Mouse (Mus musculus) embryo, embryonic 9.5 days (tissue): ENCODE results near the gene Dpep3.

Source experiments
- DNase-seq: peaks from one replicate; pipeline ENCODE4 v3.0.0-alpha.2; 2017; ENCODE audit errors: extremely low spot score

The Dpep3 gene

DNA sequence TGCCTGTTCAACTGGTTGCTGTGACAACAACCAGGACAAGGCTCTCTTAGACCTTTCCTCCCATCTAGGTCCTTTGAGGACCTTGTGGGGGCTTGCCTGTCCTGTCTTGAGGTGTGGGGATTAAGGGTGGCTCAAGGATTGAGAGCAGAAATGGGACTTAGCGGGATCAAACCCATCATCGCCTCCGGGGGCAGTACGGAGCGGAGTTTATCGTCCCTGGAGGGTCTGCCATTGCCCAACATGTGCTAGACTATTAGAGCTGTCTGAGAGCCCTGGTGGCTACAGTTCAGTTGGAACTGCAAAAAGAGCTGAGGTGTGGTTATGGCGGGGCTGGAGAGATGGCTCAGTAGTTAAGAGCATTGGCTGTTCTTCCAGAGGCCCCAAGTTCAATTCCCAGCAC lies 3.9 kb downstream of the Dpep3 start:
- DNase-seq: no peak

GRCm38 (mm10) chr8:105971019-105971720 lies 8.1 kb downstream of the Dpep3 start:
- no peak for DNase-seq

- no peak for DNase-seq
Measured at GRCm38 (mm10) chr8:105969367-105969766, 9.9 kb downstream of the Dpep3 start.

GRCm38 (mm10) chr8:105966692-105967311 lies 12.4 kb downstream of the Dpep3 start:
- peak; percentile 55 for DNase-seq

DNA sequence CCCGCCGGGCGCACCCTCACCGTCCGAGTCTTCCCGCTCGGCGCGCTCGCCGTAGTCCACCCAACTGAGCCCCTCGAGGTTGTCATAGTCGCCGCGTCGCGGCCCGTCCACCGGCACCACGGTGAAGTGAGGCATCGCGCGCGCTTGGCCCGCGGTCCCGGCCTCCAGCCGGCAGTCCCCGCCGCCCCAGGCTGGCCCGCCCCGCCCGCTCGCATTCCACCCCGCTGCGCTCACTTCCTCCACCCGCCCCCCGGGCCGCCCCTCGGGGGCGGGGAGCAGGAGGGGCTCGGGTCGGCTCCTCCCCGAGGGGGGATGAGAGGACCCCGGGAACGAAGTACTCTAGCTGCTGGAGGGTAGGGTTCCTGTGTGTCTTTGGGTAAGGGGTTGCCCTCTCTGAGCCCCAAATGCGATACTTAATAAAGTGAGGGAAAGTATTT lies 13.3 kb downstream of the Dpep3 start, which contains the start of gene Slc12a4:
TSS of gene Slc12a4 (minus strand) at position 193 of the 437 bp plus-strand sequence.
- peak; percentile 91 for DNase-seq

- peak; percentile 61 for DNase-seq
Measured at GRCm38 (mm10) chr8:105965266-105965904, 13.8 kb downstream of the Dpep3 start.

- DNase-seq: no peak
Measured at GRCm38 (mm10) chr8:105964506-105965265, 14.5 kb downstream of the Dpep3 start.

- no peak for DNase-seq
Measured at GRCm38 (mm10) chr8:105961536-105961935, 17.7 kb downstream of the Dpep3 start.

GRCm38 (mm10) chr8:105961101-105961500 lies 18.1 kb downstream of the Dpep3 start:
- no peak for DNase-seq

DNA sequence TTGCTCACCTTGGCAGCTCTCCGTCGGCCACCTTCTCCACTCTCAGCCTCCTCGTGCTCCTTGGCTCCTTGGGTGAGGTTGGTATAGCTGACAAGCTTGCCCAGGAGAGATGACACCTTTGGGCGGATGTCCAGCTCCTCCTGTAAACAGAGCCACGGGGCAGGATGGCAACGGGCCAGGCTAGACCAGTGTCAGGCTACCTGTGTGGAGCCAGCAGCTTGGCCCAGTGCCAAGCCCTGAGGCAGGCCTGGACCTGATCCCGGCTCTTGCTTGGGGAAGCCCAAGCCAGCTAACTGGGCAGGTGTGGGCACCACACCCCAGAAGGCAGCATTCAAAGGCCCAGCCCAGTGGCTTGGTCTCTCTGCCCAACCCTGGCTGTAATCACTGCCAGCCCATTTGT lies 19.9 kb downstream of the Dpep3 start:
- DNase-seq: no peak

DNA sequence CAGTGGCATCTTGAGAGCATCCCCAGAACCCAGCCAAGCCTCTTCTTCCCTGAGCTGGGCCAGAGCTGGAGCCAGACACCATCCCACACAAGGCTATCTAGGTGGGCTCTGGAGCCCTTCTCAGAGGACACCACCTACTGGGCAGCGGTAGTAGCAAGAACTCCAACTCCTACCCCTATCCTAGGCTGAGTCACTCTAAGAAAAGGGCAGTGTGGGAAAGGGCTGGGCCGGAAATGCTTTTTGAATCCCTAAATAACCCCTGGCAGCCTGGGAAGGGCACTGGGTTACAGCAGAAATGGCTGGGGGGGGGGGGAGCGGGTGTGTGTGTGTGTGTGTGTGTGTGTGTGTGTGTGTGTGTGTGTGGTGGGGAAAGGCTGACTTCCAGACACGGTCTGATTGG lies 21.4 kb downstream of the Dpep3 start:
- DNase-seq: no peak

DNA sequence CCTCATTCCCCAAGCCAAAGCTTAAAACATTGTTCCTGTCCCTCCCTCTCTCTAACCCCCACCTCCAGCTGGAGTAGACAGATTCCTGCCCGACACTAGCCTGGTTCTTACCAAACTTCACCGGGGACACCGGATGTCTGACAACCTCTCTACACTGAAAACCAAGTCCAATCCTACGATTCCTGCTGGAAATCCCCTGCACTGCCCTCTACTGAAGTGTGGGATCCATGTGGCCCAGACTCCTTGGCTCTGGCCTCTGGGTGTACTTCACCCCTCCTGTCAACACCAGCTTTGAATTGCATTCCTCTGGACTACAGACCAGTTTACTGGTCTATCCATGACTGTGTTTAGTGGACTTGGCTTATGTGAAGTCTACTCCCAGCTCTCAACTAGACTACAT lies 22.7 kb downstream of the Dpep3 start:
- DNase-seq: no peak

DNA sequence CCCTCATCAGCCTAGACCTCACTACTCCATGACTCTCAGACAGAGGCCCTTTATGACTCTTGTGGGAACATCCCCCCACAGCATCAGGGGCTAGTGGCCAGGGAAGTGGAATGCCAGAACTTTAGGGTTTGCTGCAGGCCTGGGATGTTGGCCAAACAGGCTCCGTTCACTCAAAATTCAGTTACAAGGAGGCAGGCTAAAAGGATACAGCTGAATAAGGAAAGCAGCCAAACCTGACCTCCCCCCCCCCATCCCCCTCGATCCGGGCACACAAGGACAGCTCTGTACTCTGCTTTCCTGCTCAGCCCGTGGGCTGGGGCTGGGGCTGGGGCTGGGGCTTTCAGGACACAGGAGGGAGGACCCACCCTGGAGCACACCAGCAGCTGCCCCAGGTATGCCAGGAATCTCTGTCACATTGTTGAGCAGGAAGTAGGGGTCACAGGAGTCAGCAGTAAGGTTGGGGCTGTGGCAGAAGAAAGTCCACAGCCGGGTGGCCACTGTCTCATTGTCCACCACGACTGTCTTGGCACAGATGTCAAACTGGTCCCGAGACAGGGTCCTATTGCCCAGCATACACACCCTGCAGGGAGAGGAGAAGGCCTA lies 28.1 kb downstream of the Dpep3 start:
- DNase-seq: peak; percentile 19

- no peak for DNase-seq
Measured at GRCm38 (mm10) chr8:105949350-105949749, 29.9 kb downstream of the Dpep3 start.

DNA sequence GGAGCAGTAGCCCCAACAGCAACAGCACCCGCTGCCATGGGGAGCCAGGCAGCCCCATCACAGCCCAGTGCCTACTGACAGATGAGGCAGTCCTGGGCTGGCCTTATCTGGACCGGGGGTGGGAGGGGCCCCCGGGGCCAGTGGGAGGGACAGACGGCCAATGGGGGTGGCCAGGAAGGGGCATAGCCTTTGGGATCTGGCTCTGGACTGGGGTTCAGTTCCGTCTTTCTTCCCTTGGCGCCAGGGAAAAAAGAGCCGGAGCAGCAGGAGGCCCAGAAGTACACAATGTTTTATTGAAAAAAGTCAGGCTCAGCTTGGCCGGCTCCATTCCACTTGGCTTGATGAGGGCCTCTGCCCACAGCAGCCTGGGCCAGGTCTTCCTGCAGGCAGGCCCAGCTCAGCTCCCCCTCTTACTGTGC lies 35.9 kb downstream of the Dpep3 start, which contains the start of gene Lcat:
TSS of gene Lcat (minus strand) at position 62 of the 419 bp plus-strand sequence.
- no peak for DNase-seq

GRCm38 (mm10) chr8:105942542-105942941 lies 36.7 kb downstream of the Dpep3 start:
- DNase-seq: no peak

DNA sequence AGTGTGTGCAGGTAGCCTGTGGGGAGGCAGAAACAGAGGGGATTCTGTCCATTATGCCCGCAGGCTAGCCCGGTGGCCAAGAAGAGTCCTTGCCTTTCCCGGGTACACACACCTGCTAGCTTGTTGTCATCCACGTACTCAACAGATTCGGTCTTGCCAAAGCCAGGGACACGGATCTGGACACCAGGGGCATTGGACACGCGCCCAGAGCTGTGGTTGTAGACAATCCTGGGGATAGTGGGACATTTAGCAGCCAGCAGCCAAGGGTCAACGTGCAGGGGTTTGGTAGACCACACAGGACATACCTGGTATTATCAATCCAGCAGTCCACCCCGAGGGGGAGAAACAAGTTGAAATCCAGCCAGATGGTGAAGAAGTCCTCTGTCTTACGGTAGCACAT lies 37.2 kb downstream of the Dpep3 start:
- DNase-seq: no peak

DNA sequence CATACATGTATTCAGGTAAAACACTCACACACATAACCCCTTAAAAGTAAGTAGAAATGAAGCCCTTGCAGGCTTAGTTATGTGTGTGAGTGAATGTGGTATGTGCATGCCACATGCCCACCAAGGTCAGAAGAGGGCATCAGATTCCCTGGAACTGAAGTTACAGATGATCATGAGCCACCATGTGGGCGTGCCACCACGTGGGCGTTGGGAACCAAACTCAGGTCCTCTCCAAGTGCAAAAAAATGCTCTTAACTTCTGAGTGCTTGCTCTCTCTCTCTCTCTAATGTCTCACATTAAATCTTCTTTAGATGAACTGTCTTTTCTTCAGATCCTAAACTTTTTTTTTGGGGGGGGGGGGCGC lies 40.9 kb downstream of the Dpep3 start, which contains the start of gene Psmb10:
TSS of gene Psmb10 (minus strand) at position 139 of the 364 bp plus-strand sequence.
- no peak for DNase-seq

DNA sequence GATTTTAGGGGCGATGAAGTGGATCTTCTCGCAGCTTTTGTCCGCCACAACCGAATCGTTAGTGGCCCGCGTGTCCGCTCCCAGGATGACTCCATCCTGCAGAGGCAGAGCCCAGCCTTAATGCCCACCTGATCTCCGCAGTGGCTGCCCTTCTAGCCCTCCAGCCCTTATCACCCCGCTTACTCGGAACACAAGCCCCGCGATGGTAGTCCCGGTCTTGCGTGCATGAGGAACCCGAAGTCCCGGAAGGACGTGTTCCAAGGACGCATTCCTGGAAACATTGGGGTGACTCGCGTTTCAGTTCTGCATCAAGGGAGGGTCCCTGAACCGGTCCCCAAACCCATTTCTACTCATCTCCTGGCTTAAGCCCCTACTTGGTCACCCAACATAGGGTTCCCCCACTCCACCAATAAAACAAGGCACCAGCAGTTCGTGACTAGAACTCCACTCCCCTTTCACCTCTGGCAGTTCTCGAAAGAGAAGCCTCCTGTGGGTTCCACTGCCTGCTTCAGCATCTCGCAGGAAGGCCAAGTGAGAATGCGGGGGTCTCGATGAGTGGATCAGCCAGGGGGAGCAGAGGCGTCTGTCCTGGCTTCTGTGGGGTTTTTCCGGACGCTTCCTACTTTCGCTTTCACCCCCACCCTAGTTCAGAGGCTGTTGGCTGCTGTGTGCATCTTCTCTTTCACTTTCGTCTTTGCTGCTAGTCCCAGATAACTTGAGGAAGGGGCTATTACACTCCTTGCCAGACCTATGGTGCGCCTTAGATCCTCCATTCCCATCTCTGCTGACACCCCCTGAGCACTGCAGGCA lies 41.5 kb downstream of the Dpep3 start:
- peak; percentile 39 for DNase-seq

DNA sequence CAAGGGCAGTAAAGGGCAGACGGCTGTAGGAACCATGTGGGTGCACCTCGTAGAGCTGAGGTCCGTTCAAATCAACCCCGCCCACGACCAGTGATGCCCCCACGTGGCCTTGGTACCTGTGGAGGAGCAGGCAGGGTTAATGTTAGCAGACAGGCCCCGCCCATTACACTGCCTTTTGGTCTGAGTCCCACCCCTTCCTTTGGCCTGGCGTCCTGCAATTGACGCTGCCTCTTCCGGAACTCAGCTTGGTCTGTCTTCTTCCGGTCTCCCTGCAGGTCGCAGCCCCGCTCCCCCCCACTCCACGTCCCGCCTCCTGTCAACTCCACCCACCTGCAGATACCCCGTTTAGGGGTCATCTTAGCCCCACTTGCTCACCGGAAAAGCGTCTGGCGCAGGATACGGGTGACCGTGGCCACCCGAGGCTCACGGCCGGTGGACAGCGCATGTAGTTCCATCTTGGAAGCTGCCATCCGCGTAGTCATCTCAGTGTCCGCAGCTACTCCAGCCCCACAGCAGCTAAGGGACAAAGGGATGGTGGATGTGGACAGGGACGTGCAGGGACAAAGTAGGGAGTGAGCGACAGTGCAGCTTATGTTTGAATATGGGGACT lies 42.3 kb downstream of the Dpep3 start:
- DNase-seq: peak; percentile 89
